Mouse (Mus musculus) thymus, postnatal 14 days (tissue): ENCODE measurements at regions not wholly inside any gene's neighbourhood (a gene's known extent, or its start where the extent isn't known, plus 50 kb on each side); places are given as distances from the start of the nearest gene placed in this dataset.

ENCODE experiments used
- DNase-seq: peaks from one replicate; pipeline ENCODE4 v3.0.0; 2021

DNA sequence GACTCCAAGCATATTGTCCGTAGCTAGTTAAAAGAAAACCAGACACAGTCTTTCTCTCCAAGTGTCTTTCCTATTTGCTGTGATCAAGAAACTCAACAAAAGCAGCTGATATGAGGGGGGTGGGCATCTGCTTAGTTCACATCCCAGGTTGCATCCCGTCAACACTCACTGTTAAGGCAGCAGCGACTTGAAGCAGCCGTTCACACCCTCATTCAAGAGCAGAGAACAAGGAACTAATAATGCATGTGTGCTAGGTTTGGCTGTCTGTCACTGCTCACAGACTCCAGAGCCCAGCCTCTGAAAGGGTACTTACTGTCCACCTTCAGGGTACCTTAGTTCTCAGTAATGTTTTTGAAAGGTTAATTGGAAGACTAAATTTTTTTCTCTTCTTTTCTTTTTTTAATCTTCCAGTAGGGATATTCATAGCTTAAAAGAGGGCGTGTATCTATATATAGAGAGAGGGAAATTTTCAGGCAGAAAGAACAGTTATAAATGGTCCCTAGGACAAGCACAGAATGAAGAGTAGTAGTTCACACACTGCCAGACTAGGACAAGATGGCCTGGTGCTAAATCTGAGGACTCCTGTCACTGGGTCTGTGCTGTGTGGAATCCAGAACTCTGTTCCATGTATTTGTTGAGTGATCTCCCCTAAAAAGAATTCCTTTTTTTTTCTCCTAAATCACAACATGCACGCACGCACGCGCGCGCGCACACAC is 199.1 kb upstream of the BB014433 start:
- no peak for DNase-seq

DNA sequence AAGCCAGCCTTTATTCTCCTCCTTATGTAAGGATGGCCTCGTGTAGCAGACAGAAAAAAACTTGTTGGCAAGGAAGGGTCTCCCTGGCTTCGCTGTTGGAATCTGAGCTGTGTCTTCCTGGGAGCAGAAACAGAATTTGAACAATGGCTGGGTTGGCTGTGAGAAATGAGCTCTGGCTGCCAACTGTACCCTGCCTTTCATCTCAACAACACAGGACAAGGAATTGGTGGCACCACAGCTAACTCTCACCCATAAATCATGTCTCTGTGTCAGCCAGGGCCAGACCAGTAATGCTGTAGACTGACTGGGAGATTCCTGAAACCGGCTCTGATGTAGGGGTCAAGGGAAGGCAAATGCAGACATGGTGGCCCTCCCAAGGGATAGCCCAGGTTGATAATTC is 189.5 kb upstream of the BB014433 start:
- DNase-seq: no peak

DNA sequence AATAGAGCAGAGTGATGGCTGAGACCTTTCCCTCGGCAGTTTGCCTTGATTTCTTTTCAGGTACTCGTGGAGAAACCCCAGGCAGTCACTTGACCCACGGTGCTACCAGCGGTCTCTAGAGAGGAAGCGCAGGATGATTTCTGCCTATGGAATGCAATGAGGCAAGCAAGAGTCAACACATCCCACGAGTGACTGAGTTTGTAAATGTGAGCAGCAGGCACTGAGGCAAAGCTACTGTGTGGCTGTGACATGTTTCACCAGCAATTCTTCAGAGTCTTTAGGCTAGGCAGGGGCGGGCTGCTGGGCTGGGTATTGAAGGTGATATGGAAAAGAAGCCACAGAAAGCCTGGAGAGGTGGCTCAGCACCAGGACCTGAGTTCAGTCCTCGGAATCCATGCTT is 187.4 kb upstream of the BB014433 start:
- no peak for DNase-seq

DNA sequence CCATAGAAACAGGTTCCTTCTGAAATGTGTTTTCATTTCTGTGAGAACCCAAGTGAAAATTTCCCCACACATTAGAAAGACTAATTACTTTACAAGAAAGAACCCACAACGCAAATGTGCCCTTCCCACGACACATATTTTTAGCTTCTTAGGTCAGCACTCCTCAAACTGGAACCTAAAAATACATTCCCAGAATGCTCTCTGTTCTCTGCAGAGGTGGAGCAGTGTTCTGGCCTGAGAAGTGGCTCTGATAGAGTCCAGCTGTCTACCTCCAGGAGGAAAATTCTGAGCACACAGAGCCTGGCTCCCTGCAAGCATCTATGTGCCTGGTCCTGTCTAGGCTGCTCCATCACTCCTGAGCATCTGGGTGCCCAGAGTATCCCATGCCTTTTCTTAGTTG is 184.3 kb upstream of the BB014433 start:
- DNase-seq: no peak

DNA sequence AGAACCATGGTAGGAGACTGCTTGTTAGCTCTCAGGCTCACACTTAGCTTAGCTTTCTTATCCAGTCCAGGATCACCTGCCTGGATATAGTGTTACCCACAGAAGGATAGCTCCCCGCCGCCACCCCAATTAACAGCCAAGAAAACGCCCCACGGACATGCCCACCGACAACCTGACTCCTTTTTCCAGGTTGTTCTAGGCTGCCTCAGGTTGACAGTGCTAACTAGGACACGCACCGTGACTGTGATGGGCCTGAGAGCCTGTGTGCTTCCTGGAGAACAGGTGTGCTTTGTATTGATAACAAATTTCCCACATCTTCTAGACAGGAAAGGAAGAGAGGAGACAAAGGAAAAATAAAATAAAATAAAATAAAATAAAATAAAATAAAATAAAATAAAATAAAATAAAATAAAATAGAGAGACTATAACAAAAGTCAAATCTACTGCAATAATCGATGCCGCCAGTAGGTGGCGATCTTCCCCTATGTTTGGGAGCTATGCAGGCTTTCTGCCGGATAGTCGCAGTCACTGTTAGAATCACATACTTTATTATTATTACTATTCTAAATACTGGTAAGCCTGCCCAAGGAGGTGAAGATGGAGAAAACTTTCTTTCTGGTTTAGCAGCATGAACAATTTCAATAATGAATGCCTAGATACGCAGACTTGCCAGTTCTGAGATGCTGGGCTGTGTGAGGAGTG is 175.5 kb upstream of the BB014433 start:
- peak; percentile 29 for DNase-seq

DNA sequence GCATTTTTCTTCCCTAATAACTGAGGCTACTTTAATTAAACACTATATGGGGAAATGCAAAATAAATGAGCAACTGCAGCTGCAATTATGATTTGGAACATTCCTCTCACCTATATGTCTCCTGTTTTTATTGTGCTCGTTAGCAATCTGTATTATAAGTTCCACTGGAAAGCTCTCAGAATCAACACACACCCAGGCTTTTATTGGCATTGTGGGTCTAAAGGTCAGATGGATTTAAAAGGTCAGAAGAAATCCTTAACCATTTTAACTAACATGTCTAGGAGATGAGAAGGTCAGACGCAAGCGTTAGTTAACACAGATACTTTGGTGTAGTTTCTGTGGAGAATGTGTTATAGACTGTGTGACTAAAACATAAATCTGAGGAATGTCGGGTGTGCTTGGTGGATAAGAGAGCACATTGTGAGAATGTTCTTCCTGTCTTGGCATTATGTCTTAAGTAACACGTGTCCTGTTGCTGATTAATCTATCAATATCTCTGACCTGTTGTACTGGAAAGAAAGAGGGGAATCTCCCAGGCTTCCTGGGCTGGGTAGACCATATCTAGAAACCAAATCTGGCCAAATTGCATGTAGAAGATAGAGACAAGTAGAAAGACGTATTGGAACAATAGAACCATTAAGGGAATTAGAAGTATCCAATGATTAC is 164.1 kb upstream of the BB014433 start:
- DNase-seq: no peak

DNA sequence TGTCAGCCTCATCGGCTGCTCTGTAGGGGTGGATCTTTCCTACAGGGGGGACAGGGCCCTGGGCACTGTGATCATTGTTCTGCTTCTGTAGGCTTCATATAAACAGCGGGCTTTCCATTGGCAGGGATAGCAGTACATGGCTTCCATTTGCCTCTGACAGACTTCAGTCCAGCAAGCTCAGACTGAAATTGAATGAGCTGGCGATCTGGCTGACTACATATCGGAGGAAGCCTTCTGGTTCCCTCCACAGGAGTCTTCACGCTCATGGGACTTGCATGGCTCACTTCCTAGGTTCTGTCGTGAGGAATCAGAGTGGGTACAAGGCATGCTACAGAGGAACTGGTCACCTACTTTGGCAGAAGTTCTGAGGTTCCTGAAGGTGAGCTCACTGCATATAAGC is 155.7 kb upstream of the BB014433 start:
- no peak for DNase-seq

DNA sequence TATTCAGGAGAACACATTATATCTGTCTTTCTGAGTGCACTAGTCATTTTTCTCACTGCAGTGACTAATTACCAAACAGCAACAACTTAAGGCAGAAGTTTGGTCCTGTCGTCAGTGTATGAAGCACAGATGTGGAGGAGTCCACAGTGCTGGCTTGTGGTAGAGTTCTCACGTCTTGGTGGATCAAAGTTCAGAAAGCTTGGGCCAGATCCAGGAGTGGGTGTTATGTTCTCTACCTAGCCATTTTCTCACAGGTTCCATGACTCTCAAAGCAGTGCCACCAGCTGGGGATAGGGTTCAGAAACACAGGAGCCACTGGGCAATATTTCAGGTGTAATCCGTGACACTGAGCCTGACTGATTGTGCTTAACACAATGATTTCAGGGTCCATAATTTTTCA is 144.8 kb upstream of the BB014433 start:
- DNase-seq: no peak

DNA sequence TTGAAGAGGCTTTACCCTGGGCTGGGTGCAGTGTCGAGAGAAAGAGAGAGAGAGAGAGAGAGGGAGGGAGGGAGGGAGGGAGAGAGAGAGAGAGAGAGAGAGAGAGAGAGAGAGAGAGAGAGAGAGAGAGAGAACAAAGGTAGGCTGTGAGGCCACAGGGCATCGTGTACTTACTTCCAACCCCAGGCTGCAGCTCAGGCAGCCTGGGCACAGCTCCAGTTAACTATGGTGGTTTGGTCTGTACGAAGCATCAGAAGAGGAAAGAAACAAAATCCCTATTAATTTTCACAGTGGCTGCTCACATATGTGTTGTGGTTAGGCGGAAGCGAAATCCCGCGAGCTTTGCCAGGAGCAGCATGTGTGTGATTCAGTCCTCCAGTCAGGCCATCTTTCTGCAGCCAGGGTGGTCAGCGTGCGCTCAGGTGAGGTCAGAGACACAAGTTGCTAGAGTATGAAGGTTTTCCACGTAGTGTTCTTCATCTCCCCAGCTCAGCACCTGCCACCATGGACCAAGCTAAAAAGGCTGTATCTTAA is 143.3 kb upstream of the BB014433 start:
- DNase-seq: no peak
